8 mouse cellular contexts compared by ENCODE assay signal in the genomic region with DNA sequence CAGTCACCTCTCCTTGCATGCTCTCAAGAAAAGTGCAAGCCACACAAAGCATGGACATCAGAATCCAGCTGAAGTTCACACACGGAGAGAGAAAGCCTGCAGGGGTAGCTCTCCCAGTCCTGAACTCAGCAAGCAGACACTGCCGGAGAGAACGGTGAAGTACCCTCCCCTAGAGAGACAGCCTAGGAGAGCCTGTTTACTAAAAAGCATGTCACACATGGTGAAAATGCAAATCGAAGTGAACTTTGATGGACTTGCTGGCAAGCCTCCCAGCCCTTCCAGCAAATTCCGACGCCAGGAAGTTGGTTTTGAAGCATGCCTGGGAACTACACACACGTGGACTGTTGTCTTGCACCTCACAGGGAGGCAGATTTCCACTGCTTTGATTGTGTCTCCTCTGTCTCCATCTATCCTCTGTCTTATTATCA. TPM values are rescaled to one million over a fixed set of nuclear protein-coding genes. Genes with fewer than 3 reads are reported as not detected.
DNase-seq lines count a peak whose midpoint lies in the region; ATAC-seq and TF ChIP-seq lines count a peak whose summit lies in the region.

No protein-coding gene starts in this region.

- DNase-seq in midbrain, embryonic 11.5 days (ENCODE audit: low spot score, missing footprints) = no peak
- peak; percentile 94 for DNase-seq in kidney, adult 2 months
- no peak for DNase-seq in gastrocnemius, adult 8-10 months (ENCODE audit: low spot score in 2 of 2)
- DNase-seq in urinary bladder, postnatal 14 days (ENCODE audit: low spot score) = no peak
- DNase-seq in frontal cortex, postnatal 36 days (ENCODE audit: low spot score in 2 of 2) = no peak

- WGBS in midbrain, embryonic 13.5 days = 5% methylated on average over 7 of the region's 7 CpGs
- WGBS in midbrain, embryonic 11.5 days = 13% methylated on average over 7 of the region's 7 CpGs
- 8% methylated on average over 7 of the region's 7 CpGs for WGBS in forebrain, embryonic 12.5 days
- 5% methylated on average over 7 of the region's 7 CpGs for WGBS in kidney, adult 2 months
- 4% methylated on average over 7 of the region's 7 CpGs for WGBS in neural tube, embryonic 13.5 days

- H3K4me3 ChIP-seq in midbrain, embryonic 13.5 days (replicated peaks) = no peak overlapping the region
- no peak overlapping the region for H3K4me3 ChIP-seq in midbrain, embryonic 11.5 days (ENCODE audit: low read depth, low read length)
- H3K4me3 ChIP-seq in forebrain, embryonic 12.5 days (replicated peaks) = no peak overlapping the region
- no peak overlapping the region for H3K4me3 ChIP-seq in kidney, adult 2 months (ENCODE audit: insufficient read depth, low read depth, low read length)
- no peak overlapping the region for H3K4me3 ChIP-seq in neural tube, embryonic 13.5 days

- no peak overlapping the region for H3K9ac ChIP-seq in midbrain, embryonic 13.5 days (replicated peaks)
- H3K9ac ChIP-seq in midbrain, embryonic 11.5 days (ENCODE audit: low read length) = no peak overlapping the region; the same call in 1 of the 2 replicates
- 0 out of 2 replicates have a peak overlapping the region, but pooled peaks have one; percentile 29 for H3K9ac ChIP-seq in forebrain, embryonic 12.5 days
- no peak overlapping the region for H3K9ac ChIP-seq in neural tube, embryonic 13.5 days

- no peaks in the 10 kb centered on the region for H3K27me3 ChIP-seq in midbrain, embryonic 13.5 days
- no peaks in the 10 kb centered on the region for H3K27me3 ChIP-seq in midbrain, embryonic 11.5 days (ENCODE audit: control insufficient read depth, insufficient read depth, low read length)
- peaks cover 5% of the 10 kb centered on the region; the same call in 1 of the 2 replicates for H3K27me3 ChIP-seq in forebrain, embryonic 12.5 days
- H3K27me3 ChIP-seq in kidney, adult 2 months (replicated peaks; ENCODE audit: control insufficient read depth, insufficient read depth, low read length) = no peaks in the 10 kb centered on the region
- no peaks in the 10 kb centered on the region for H3K27me3 ChIP-seq in neural tube, embryonic 13.5 days

- H3K4me1 ChIP-seq in midbrain, embryonic 13.5 days (replicated peaks) = peaks cover 53% of the 10 kb centered on the region
- peaks cover 27% of the 10 kb centered on the region for H3K4me1 ChIP-seq in midbrain, embryonic 11.5 days (ENCODE audit: control insufficient read depth, insufficient read depth, low read length)
- peaks cover 54% of the 10 kb centered on the region for H3K4me1 ChIP-seq in forebrain, embryonic 12.5 days
- peaks cover 25% of the 10 kb centered on the region for H3K4me1 ChIP-seq in kidney, adult 2 months (ENCODE audit: control insufficient read depth, insufficient read depth, low read length)
- peaks cover 57% of the 10 kb centered on the region for H3K4me1 ChIP-seq in neural tube, embryonic 13.5 days (replicated peaks)

- no peaks in the 10 kb centered on the region for H3K9me3 ChIP-seq in midbrain, embryonic 13.5 days
- H3K9me3 ChIP-seq in midbrain, embryonic 11.5 days (ENCODE audit: control insufficient read depth, low read length) = no peaks in the 10 kb centered on the region
- H3K9me3 ChIP-seq in forebrain, embryonic 12.5 days = no peaks in the 10 kb centered on the region
- no peaks in the 10 kb centered on the region for H3K9me3 ChIP-seq in neural tube, embryonic 13.5 days

- no peak overlapping the region for H3K4me2 ChIP-seq in midbrain, embryonic 13.5 days (replicated peaks)
- no peak overlapping the region for H3K4me2 ChIP-seq in midbrain, embryonic 11.5 days
- H3K4me2 ChIP-seq in forebrain, embryonic 12.5 days = no peak overlapping the region
- H3K4me2 ChIP-seq in neural tube, embryonic 13.5 days = no peak overlapping the region

- TF ChIP-seq POLR2A in kidney, adult 2 months (IDR thresholded peaks at IDR 0.05; ENCODE audit: low read depth, low read length) = no peak

- peak; percentile 57; the same call in 1 of the 2 replicates for ATAC-seq in midbrain, embryonic 13.5 days
- no peak for ATAC-seq in midbrain, embryonic 11.5 days (ENCODE audit: low FRiP score)
- no peak; the same call in 1 of the 2 replicates for ATAC-seq in forebrain, embryonic 12.5 days (ENCODE audit: low FRiP score)
- no peak for ATAC-seq in neural tube, embryonic 13.5 days (ENCODE audit: low read depth)

- TF ChIP-seq CTCF in kidney, adult 2 months (conservative IDR thresholded peaks at IDR 0.05; ENCODE audit: insufficient read depth, insufficient read length, low read depth, low read length) = no peak

- H3K36me3 ChIP-seq in midbrain, embryonic 13.5 days = no peaks in the 10 kb centered on the region
- no peaks in the 10 kb centered on the region for H3K36me3 ChIP-seq in midbrain, embryonic 11.5 days (ENCODE audit: control insufficient read depth, insufficient read depth, low read length)
- no peaks in the 10 kb centered on the region for H3K36me3 ChIP-seq in forebrain, embryonic 12.5 days (replicated peaks)
- H3K36me3 ChIP-seq in kidney, adult 2 months (ENCODE audit: control insufficient read depth, insufficient read depth, low read length) = no peaks in the 10 kb centered on the region
- no peaks in the 10 kb centered on the region for H3K36me3 ChIP-seq in neural tube, embryonic 13.5 days

- H3K27ac ChIP-seq in midbrain, embryonic 13.5 days = no peak overlapping the region
- H3K27ac ChIP-seq in midbrain, embryonic 11.5 days (ENCODE audit: low read depth, low read length) = no peak overlapping the region
- peak overlapping the region; percentile 63; the same call in 1 of the 2 replicates for H3K27ac ChIP-seq in forebrain, embryonic 12.5 days
- H3K27ac ChIP-seq in kidney, adult 2 months (ENCODE audit: insufficient read depth, low read depth, low read length) = peak overlapping the region; percentile 75
- H3K27ac ChIP-seq in neural tube, embryonic 13.5 days (replicated peaks) = peak overlapping the region; percentile 57; the same call in 1 of the 2 replicates

RNA-seq across cellular contexts. Expression of a gene that starts 7.0 kb away (rescaled TPM):
- 8.3 and 9.2 TPM in 2 replicates for polyA plus RNA-seq in midbrain, embryonic 13.5 days (2015; fragmentation: Nextera tagmentation; extraction: Ambion mirVana)
- polyA plus RNA-seq in midbrain, embryonic 11.5 days (2014; fragmentation: Nextera tagmentation; extraction: Ambion mirVana) = 4.4 and 4.5 TPM in 2 replicates
- polyA plus RNA-seq in forebrain, embryonic 12.5 days (2016; fragmentation: Nextera tagmentation; extraction: Ambion mirVana) = 7.4 and 7.8 TPM in 2 replicates
- polyA plus RNA-seq in kidney, adult 2 months (2012; rRNA removed) = 40.6 and 46.6 TPM in 2 replicates
- 8.6 and 9.7 TPM in 2 replicates for polyA plus RNA-seq in neural tube, embryonic 13.5 days (2015; fragmentation: Nextera tagmentation; extraction: Ambion mirVana)
- 10 to 100 TPM; 22.2 to 31.2 (median 23.5) TPM for total RNA-seq in gastrocnemius, adult 8-10 months (2022)

Comparison
In these comparisons a context has a peak if more than half of its experiments do, and no peak if none do; other contexts are left out.
1. H3K27ac ChIP-seq: peak in forebrain, embryonic 12.5 days (single experiment), kidney, adult 2 months (single experiment) and neural tube, embryonic 13.5 days (single experiment); none in midbrain, embryonic 13.5 days (single experiment) and midbrain, embryonic 11.5 days (single experiment).